Mouse (Mus musculus) E14TG2a.4 (cell line): Measurements from ENCODE around the gene Tmc8.

ENCODE experiments used
- CTCF ChIP-seq: conservative IDR thresholded peaks from 2 replicates; pipeline ENCODE4 v1.5.1; 2014; ENCODE audit warnings: low read length
- NANOG ChIP-seq: IDR thresholded peaks from 2 replicates; pipeline ENCODE4 v1.6.1; 2014; ENCODE audit warnings: borderline replicate concordance, low read length, mixed read lengths

DNA sequence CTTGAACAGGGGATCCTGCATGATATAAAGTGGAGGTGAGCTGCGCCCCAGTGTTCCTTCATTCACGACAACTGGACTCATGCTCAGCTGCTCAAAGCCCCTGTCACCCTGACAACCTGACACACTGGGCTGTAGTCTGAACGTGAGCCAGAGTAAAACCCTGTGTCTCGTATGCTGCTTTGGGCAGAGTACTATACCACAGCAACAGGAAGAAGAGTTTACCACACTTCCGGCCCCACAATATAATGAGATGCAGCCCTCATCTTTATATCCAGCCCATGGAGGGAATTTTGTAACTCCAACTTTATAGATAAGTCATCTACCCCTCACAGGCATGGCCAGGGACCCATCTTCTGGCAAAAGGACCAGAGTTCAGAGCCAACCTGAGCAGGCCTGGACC lies 4.8 kb upstream of the Tmc8 start:
- TF ChIP-seq CTCF (no peak), NANOG (no peak)
